ENCODE assay signal across 9 mouse cellular contexts in the genomic region with DNA sequence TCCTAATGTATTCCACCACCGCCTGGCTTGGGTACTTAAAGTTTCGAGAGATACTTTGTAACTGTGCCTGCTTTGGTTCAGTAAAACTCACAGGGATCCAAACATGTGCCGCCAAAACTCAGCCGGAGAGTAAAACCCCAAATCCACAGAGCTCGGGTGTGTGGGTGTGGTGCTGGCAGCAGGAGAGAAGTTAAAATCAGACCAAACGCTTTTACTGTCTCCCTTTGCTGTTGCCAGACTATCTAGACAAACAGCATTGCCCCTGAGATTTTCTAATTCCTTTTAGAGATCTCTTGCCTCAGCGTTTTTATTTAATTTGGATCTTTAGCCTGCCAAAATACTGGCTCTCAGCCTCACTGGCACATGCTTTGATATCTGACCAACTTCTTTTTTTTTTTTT. TPM values are rescaled to one million over a fixed set of nuclear protein-coding genes. Genes with fewer than 3 reads are reported as not detected.
DNase-seq lines count a peak whose midpoint lies in the region.
"Had no signal": no experiment of that assay in that cellular context is flagged by ENCODE, and none has a peak within 500 bp of the region (broad histone marks: within the 10 kb centered on the region; RNA-seq: fewer than 3 reads in every experiment).

No protein-coding gene starts in this region.

- DNase-seq in right cerebral cortex, adult 18-20 months = peak; percentile 75
- no peak for DNase-seq in right cerebral cortex, postnatal 4 days
- DNase-seq in frontal cortex, postnatal 14 days (ENCODE audit: low spot score in 2 of 2) = peak; percentile 28 to 29
- peak; percentile 51 to 76 for DNase-seq in left cerebral cortex, adult 18-20 months (ENCODE audit: low spot score in 2 of 2)
- DNase-seq in skeletal muscle tissue, adult 2 months (ENCODE audit: low read depth, low spot score) = peak; percentile 27
- DNase-seq in cerebellum, adult 18-20 months = no peak
- DNase-seq in heart, postnatal 4 days = no peak
- DNase-seq: cerebellum, adult 11 months; kidney, postnatal 25 days had no signal

RNA-seq across cellular contexts. Expression of gene Atp5g3, which starts 8.5 kb away (rescaled TPM):
- 100 to 1,000 TPM; 532 to 549 TPM for total RNA-seq in left cerebral cortex, adult 18-20 months (2021)
- 1,000 to 10,000 TPM; 3,070 to 3,248 TPM for total RNA-seq in heart, postnatal 4 days (2021)

RNA-seq across cellular contexts. Expression of gene Atf2, which starts 27.2 kb away (rescaled TPM):
- 100 to 1,000 TPM; 163 to 182 TPM for total RNA-seq in left cerebral cortex, adult 18-20 months (2021)
- total RNA-seq in heart, postnatal 4 days (2021) = 10 to 100 TPM; 38.1 to 38.2 TPM

Comparison
In these comparisons a context has a peak if more than half of its experiments do, and no peak if none do; other contexts are left out.
1. DNase-seq: peak in right cerebral cortex, adult 18-20 months (single experiment), frontal cortex, postnatal 14 days (2 of 2), left cerebral cortex, adult 18-20 months (2 of 2) and skeletal muscle tissue, adult 2 months (single experiment); none in right cerebral cortex, postnatal 4 days (single experiment), cerebellum, adult 18-20 months (0 of 2) and heart, postnatal 4 days (single experiment).
2. RNA of gene Atp5g3, which starts 8.5 kb away (total RNA-seq): 3,070 to 3,248 TPM in heart, postnatal 4 days; 532 to 549 TPM in left cerebral cortex, adult 18-20 months; every median in the first group is over 4 times any median in the second.
3. RNA of gene Atf2, which starts 27.2 kb away (total RNA-seq): 163 to 182 TPM in left cerebral cortex, adult 18-20 months; 38.1 to 38.2 TPM in heart, postnatal 4 days; every median in the first group is over 4 times any median in the second.